Mouse (Mus musculus): Measurements from ENCODE around the gene Dhx16. TPM values are rescaled to one million over a fixed set of nuclear protein-coding genes. Genes with fewer than 3 reads are reported as not detected.

Dhx16 gene
- polyA plus RNA-seq, 1 experiment: 533 TPM

DNA sequence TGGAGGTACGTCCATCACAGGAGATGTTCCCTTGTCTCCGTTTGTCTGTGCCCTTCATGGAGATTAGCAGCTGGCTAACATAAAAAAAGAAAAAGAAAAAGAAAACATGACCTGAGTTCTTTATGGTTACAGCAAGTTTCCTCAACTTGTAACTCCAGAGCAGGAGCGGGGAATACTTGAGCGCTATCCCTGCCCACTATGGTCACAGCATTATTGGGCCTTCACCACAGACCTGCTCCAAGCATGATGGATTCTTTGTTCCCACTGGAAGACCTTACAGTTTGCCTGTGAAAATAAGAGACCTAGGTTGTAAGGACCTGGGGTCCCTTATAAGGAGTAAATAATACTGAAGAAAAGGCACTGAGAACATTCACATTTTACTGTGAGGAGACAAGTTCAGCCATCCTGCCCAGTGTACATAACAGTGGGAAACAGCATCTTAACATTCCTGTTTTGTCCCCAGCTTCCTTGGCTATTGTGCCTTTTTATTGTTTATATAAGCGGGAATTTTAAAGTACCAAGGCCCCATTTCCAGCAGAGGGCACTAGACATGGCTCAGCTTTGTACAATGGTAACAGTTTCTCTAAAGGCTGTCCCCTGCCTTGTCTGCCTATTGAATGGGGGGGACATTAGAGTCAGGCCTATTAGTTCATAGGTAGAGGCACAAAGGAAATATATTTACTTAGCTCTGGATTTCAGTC, 41.4 kb downstream of the Dhx16 start:
- H3K36me3 ChIP-seq (ENCODE audit: control insufficient read depth, insufficient read depth, low read length, poor library complexity, severe bottlenecking): peaks cover 36% of the 10 kb centered on the region
- H3K27me3 ChIP-seq (ENCODE audit: control insufficient read depth, insufficient read depth, low read length, poor library complexity, severe bottlenecking): no peaks in the 10 kb centered on the region
- H3K27ac ChIP-seq (ENCODE audit: insufficient read depth, low read length): no peak overlapping the region
- H3K4me3 ChIP-seq (ENCODE audit: low read depth, low read length): no peak overlapping the region
- peaks cover 2% of the 10 kb centered on the region for H3K4me1 ChIP-seq (ENCODE audit: control insufficient read depth, insufficient read depth, low read length)
- TF ChIP-seq CTCF (IDR thresholded peaks at IDR 0.05; ENCODE audit: low read depth, low read length) (no peak), POLR2A (IDR thresholded peaks at IDR 0.05; ENCODE audit: insufficient read depth, low read length) (no peak), EP300 (IDR thresholded peaks at IDR 0.05; ENCODE audit: insufficient read depth, low read depth, low read length) (no peak)
- H3K9me3 ChIP-seq (replicated peaks; ENCODE audit: control insufficient read depth, insufficient read depth, low read length, poor library complexity, severe bottlenecking): no peaks in the 10 kb centered on the region
- no peak overlapping the region for H3K9ac ChIP-seq (ENCODE audit: low read depth, poor library complexity, severe bottlenecking)

DNA sequence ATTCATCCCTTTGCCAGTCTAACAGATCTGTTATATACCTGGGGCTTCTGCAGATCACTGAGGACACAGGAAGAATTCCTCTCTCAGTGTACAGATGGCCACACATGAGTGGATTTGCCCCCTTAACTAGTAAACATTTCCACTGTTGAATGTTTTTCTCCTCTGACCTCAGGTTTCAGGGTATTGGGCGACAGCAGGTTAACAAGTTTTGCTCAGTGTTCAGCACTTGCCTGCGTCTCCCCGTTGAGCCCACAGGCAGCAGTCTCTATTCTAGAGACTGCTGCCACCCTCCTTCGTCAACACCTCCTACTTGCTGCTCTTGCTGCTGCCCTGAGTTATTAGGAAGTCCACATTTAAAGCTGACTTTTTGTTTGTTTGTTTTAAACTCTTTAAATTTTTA, 42.1 kb downstream of the Dhx16 start:
- peaks cover 2% of the 10 kb centered on the region for H3K4me1 ChIP-seq (ENCODE audit: control insufficient read depth, insufficient read depth, low read length)
- H3K9me3 ChIP-seq (replicated peaks; ENCODE audit: control insufficient read depth, insufficient read depth, low read length, poor library complexity, severe bottlenecking): no peaks in the 10 kb centered on the region
- no peak overlapping the region for H3K9ac ChIP-seq (ENCODE audit: low read depth, poor library complexity, severe bottlenecking)
- no peak for TF ChIP-seq POLR2A (IDR thresholded peaks at IDR 0.05; ENCODE audit: insufficient read depth, low read length)
- TF ChIP-seq EP300 (IDR thresholded peaks at IDR 0.05; ENCODE audit: insufficient read depth, low read depth, low read length): no peak
- no peak for TF ChIP-seq CTCF (IDR thresholded peaks at IDR 0.05; ENCODE audit: low read depth, low read length)
- no peaks in the 10 kb centered on the region for H3K27me3 ChIP-seq (ENCODE audit: control insufficient read depth, insufficient read depth, low read length, poor library complexity, severe bottlenecking)
- no peak overlapping the region for H3K27ac ChIP-seq (ENCODE audit: insufficient read depth, low read length)
- no peak overlapping the region for H3K4me3 ChIP-seq (ENCODE audit: low read depth, low read length)
- H3K36me3 ChIP-seq (ENCODE audit: control insufficient read depth, insufficient read depth, low read length, poor library complexity, severe bottlenecking): peaks cover 43% of the 10 kb centered on the region

DNA sequence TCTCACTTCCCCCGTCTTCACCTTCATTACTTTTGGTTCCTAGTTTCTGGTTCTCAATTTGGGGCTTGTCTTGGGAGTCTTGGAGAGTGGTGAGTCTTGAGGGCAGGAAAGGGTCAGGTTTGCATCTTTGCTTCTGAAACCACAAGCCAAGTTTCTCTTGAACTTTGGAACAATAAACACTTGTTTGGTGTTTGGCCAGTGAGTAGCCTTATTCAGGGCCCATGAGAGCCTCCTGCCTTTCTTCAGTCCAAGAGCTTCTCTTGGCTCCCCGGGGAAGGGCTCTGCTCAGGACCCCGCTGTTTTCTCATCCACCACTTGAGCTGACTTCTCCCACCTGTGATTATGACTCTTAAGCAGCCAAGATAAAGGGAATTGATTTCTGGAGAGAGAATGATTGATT, 42.9 kb downstream of the Dhx16 start:
- Histone ChIP-seq H3K4me1 (ENCODE audit: control insufficient read depth, insufficient read depth, low read length) (peaks cover 2% of the 10 kb centered on the region), H3K9me3 (replicated peaks; ENCODE audit: control insufficient read depth, insufficient read depth, low read length, poor library complexity, severe bottlenecking) (no peaks in the 10 kb centered on the region), H3K9ac (ENCODE audit: low read depth, poor library complexity, severe bottlenecking) (no peak overlapping the region), H3K27ac (ENCODE audit: insufficient read depth, low read length) (no peak overlapping the region), H3K36me3 (ENCODE audit: control insufficient read depth, insufficient read depth, low read length, poor library complexity, severe bottlenecking) (peaks cover 41% of the 10 kb centered on the region), H3K4me3 (ENCODE audit: low read depth, low read length) (no peak overlapping the region), H3K27me3 (ENCODE audit: control insufficient read depth, insufficient read depth, low read length, poor library complexity, severe bottlenecking) (no peaks in the 10 kb centered on the region)
- TF ChIP-seq POLR2A (IDR thresholded peaks at IDR 0.05; ENCODE audit: insufficient read depth, low read length) (no peak), CTCF (IDR thresholded peaks at IDR 0.05; ENCODE audit: low read depth, low read length) (no peak), EP300 (IDR thresholded peaks at IDR 0.05; ENCODE audit: insufficient read depth, low read depth, low read length) (no peak)

DNA sequence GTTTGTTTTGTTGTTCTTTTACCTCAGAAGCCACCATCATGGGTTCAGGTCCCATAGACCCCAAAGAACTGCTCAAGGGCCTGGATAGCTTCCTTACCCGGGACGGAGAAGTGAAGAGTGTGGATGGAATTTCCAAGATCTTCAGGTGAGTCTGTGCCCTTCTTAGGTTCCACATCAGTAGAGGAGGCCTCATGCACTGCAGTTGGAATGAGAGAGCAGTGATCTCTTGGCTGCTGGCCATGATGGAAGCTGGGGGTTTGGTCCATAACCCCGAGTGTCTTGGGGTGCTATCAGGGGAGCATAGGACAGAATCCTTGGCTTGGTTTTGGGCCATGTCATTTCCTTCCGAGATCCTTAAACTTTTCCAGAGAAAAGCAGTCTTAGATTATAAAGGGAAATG, 43.7 kb downstream of the Dhx16 start:
- Histone ChIP-seq H3K9ac (ENCODE audit: low read depth, poor library complexity, severe bottlenecking) (no peak overlapping the region), H3K36me3 (ENCODE audit: control insufficient read depth, insufficient read depth, low read length, poor library complexity, severe bottlenecking) (peaks cover 43% of the 10 kb centered on the region), H3K9me3 (replicated peaks; ENCODE audit: control insufficient read depth, insufficient read depth, low read length, poor library complexity, severe bottlenecking) (no peaks in the 10 kb centered on the region), H3K4me1 (ENCODE audit: control insufficient read depth, insufficient read depth, low read length) (peaks cover 2% of the 10 kb centered on the region), H3K4me3 (ENCODE audit: low read depth, low read length) (no peak overlapping the region), H3K27me3 (ENCODE audit: control insufficient read depth, insufficient read depth, low read length, poor library complexity, severe bottlenecking) (no peaks in the 10 kb centered on the region), H3K27ac (ENCODE audit: insufficient read depth, low read length) (no peak overlapping the region)
- TF ChIP-seq EP300 (IDR thresholded peaks at IDR 0.05; ENCODE audit: insufficient read depth, low read depth, low read length) (no peak), POLR2A (IDR thresholded peaks at IDR 0.05; ENCODE audit: insufficient read depth, low read length) (no peak), CTCF (IDR thresholded peaks at IDR 0.05; ENCODE audit: low read depth, low read length) (no peak)

DNA sequence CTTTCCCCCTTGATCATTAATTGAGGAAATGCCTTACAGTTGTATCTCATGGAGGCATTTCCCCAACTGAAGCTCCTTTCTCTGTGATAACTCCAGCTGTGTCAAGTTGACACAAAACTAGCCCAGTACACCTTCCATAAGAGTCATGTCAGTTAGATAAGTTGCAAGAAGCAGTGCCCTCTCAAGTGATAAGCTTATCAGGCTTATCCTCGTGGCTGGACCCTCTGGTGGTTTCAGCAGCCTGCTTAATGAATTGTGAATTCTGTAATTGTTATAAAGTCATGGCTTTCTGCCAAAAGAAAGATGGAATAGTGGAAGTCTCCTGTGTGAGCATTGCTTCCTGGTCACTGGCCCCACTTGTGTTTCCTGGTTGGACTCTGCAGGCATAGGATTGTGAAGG, 47.9 kb downstream of the Dhx16 start:
- Histone ChIP-seq H3K9me3 (replicated peaks; ENCODE audit: control insufficient read depth, insufficient read depth, low read length, poor library complexity, severe bottlenecking) (no peaks in the 10 kb centered on the region), H3K27me3 (ENCODE audit: control insufficient read depth, insufficient read depth, low read length, poor library complexity, severe bottlenecking) (no peaks in the 10 kb centered on the region), H3K4me3 (ENCODE audit: low read depth, low read length) (no peak overlapping the region), H3K36me3 (ENCODE audit: control insufficient read depth, insufficient read depth, low read length, poor library complexity, severe bottlenecking) (peaks cover 60% of the 10 kb centered on the region), H3K27ac (ENCODE audit: insufficient read depth, low read length) (no peak overlapping the region), H3K4me1 (ENCODE audit: control insufficient read depth, insufficient read depth, low read length) (no peaks in the 10 kb centered on the region), H3K9ac (ENCODE audit: low read depth, poor library complexity, severe bottlenecking) (no peak overlapping the region)
- TF ChIP-seq EP300 (IDR thresholded peaks at IDR 0.05; ENCODE audit: insufficient read depth, low read depth, low read length) (no peak), CTCF (IDR thresholded peaks at IDR 0.05; ENCODE audit: low read depth, low read length) (no peak), POLR2A (IDR thresholded peaks at IDR 0.05; ENCODE audit: insufficient read depth, low read length) (no peak)

DNA sequence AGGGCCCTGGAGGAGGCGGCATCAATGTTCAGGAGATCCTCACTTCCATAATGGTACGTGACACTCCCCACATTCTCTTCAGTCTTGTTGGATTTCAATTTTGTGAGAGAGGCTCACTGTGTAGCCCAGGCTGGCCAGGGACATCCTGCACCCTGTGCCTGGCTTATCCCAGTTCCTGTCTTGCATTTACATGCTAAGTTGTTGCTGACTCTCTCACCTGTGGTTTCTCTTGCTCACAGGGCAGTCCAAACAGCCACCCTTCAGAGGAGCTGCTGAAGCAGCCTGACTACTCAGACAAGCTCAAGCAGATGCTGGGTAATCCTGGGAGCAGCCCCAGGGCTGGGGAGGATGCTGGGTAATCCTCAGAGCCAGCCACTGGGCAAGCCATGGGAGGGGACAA, 49.9 kb downstream of the Dhx16 start:
- no peak overlapping the region for H3K27ac ChIP-seq (ENCODE audit: insufficient read depth, low read length)
- no peak overlapping the region for H3K4me3 ChIP-seq (ENCODE audit: low read depth, low read length)
- TF ChIP-seq CTCF (IDR thresholded peaks at IDR 0.05; ENCODE audit: low read depth, low read length) (no peak), EP300 (IDR thresholded peaks at IDR 0.05; ENCODE audit: insufficient read depth, low read depth, low read length) (no peak), POLR2A (IDR thresholded peaks at IDR 0.05; ENCODE audit: insufficient read depth, low read length) (no peak)
- no peak overlapping the region for H3K9ac ChIP-seq (ENCODE audit: low read depth, poor library complexity, severe bottlenecking)
- H3K4me1 ChIP-seq (ENCODE audit: control insufficient read depth, insufficient read depth, low read length): no peaks in the 10 kb centered on the region
- H3K36me3 ChIP-seq (ENCODE audit: control insufficient read depth, insufficient read depth, low read length, poor library complexity, severe bottlenecking): peaks cover 43% of the 10 kb centered on the region
- H3K9me3 ChIP-seq (replicated peaks; ENCODE audit: control insufficient read depth, insufficient read depth, low read length, poor library complexity, severe bottlenecking): no peaks in the 10 kb centered on the region
- no peaks in the 10 kb centered on the region for H3K27me3 ChIP-seq (ENCODE audit: control insufficient read depth, insufficient read depth, low read length, poor library complexity, severe bottlenecking)

Data from ES-Bruce4 (cell line).